Mouse (Mus musculus) ovary, postnatal 14 days (tissue): ENCODE measurements around the gene Dpep2nb.

ENCODE experiments used
- DNase-seq: peaks from one replicate; pipeline ENCODE4 v3.0.0; 2022; ENCODE audit warnings: low spot score

Dpep2nb gene

DNA sequence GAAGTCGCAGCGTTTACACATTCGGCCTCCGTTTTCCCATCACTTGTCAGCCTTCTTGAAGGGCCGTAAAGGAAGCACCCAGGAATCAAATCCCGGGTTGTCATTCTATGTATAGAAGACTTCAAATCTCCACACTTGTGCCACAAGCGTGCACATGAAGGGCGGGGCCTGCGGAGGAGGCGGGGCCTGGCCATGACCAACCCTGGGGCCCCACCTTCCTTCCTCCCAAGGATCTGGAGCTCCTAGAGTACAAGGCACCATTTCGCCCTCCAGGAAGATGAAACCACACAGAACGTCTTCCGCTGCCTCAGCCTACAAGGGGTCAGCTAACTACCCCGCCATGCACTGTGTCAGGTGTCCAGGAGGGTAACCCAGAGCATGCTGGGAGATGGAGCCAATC, 44.7 kb downstream of the Dpep2nb start:
- no peak for DNase-seq

DNA sequence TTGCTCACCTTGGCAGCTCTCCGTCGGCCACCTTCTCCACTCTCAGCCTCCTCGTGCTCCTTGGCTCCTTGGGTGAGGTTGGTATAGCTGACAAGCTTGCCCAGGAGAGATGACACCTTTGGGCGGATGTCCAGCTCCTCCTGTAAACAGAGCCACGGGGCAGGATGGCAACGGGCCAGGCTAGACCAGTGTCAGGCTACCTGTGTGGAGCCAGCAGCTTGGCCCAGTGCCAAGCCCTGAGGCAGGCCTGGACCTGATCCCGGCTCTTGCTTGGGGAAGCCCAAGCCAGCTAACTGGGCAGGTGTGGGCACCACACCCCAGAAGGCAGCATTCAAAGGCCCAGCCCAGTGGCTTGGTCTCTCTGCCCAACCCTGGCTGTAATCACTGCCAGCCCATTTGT, 46.4 kb downstream of the Dpep2nb start:
- DNase-seq = peak; percentile 45

DNA sequence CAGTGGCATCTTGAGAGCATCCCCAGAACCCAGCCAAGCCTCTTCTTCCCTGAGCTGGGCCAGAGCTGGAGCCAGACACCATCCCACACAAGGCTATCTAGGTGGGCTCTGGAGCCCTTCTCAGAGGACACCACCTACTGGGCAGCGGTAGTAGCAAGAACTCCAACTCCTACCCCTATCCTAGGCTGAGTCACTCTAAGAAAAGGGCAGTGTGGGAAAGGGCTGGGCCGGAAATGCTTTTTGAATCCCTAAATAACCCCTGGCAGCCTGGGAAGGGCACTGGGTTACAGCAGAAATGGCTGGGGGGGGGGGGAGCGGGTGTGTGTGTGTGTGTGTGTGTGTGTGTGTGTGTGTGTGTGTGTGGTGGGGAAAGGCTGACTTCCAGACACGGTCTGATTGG, 48.0 kb downstream of the Dpep2nb start:
- no peak for DNase-seq

DNA sequence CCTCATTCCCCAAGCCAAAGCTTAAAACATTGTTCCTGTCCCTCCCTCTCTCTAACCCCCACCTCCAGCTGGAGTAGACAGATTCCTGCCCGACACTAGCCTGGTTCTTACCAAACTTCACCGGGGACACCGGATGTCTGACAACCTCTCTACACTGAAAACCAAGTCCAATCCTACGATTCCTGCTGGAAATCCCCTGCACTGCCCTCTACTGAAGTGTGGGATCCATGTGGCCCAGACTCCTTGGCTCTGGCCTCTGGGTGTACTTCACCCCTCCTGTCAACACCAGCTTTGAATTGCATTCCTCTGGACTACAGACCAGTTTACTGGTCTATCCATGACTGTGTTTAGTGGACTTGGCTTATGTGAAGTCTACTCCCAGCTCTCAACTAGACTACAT, 49.2 kb downstream of the Dpep2nb start:
- DNase-seq = no peak

DNA sequence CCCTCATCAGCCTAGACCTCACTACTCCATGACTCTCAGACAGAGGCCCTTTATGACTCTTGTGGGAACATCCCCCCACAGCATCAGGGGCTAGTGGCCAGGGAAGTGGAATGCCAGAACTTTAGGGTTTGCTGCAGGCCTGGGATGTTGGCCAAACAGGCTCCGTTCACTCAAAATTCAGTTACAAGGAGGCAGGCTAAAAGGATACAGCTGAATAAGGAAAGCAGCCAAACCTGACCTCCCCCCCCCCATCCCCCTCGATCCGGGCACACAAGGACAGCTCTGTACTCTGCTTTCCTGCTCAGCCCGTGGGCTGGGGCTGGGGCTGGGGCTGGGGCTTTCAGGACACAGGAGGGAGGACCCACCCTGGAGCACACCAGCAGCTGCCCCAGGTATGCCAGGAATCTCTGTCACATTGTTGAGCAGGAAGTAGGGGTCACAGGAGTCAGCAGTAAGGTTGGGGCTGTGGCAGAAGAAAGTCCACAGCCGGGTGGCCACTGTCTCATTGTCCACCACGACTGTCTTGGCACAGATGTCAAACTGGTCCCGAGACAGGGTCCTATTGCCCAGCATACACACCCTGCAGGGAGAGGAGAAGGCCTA, 54.6 kb downstream of the Dpep2nb start:
- no peak for DNase-seq

DNA sequence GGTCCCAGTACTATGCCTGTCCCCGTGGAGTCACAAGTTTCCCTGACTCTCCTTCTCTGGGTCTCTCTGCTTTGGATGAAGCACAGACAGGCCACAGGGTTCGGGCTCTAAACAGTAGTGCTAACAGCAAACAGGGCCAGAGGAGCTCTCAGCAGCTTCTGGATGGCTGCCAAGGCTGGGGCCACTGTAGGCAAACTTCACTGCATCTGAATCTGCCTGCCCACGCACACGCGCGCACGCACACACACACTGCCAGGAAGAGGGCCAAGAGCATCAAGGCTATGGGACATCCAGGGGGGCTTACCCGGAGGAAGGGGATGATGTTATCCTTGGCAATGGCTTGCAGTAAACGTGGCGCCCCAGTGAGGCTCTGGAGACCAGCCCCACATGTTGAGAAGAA, 56.4 kb downstream of the Dpep2nb start:
- DNase-seq = peak; percentile 62
